Mouse (Mus musculus): ENCODE data around the gene Igsf11. TPM values are rescaled to one million over a fixed set of nuclear protein-coding genes. Genes with fewer than 3 reads are reported as not detected.

Igsf11 gene
- polyA plus RNA-seq, 1 experiment from 2014 or later = 2.8 TPM

DNA sequence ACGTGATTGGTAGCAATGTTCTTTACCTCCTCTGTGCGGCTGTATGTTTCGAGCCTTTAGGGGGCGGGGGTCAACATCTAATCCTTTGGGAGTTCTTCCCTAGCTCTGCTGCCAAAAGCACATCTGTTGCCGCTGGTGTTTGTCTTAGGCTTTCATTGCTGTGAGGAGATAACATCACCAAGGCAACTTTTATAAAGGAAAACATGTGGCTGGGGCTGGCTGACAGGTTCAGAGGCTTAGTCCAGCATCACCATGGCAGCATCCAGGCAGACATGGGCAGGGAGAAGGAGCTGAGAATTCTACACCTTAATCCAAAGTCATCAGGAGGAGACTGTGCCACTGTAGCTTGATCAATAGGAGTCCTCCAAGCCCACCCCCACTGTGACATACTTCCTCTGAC lies 173.1 kb downstream of the Igsf11 start:
- H3K9me3 ChIP-seq (ENCODE audit: control insufficient read depth, low read length) = no peaks in the 10 kb centered on the region
- H3K27me3 ChIP-seq (replicated peaks; ENCODE audit: control insufficient read depth, insufficient read depth, low read length) = 0 out of 2 replicates have a peak, but pooled peaks cover 3% of the 10 kb centered on the region
- no peaks in the 10 kb centered on the region for H3K36me3 ChIP-seq (ENCODE audit: control insufficient read depth, insufficient read depth)
- H3K4me3 ChIP-seq (replicated peaks; ENCODE audit: low read length) = no peak overlapping the region
- ATAC-seq = no peak
- H3K4me2 ChIP-seq (ENCODE audit: low read length) = no peak overlapping the region
- H3K4me1 ChIP-seq (replicated peaks; ENCODE audit: control insufficient read depth, insufficient read depth, low read length) = no peaks in the 10 kb centered on the region
- H3K9ac ChIP-seq (replicated peaks; ENCODE audit: low read depth, low read length) = no peak overlapping the region
- H3K27ac ChIP-seq (ENCODE audit: low read length) = no peak overlapping the region
- 72% methylated on average over 5 of the region's 5 CpGs for WGBS

DNA sequence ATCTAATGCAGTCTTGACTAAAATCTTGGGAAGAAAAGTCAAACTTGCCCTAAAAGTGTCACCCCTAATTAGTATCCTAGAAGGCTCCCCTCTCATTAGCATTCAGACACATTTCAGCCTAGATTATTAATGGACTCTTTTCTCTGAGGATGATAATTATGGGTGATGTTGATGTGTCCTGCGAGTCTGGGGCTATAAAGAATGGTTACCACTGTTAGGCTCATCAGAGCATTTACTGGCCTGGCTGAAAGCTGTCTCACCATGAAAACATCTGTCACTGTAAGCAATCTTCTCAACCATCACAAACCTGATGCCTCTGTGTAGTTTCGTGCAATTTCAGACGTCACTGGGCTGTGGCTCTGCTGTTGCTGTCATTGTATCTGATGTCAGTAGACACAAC lies 179.0 kb downstream of the Igsf11 start:
- H3K27me3 ChIP-seq (replicated peaks; ENCODE audit: control insufficient read depth, insufficient read depth, low read length) = no peaks in the 10 kb centered on the region
- no peaks in the 10 kb centered on the region for H3K36me3 ChIP-seq (ENCODE audit: control insufficient read depth, insufficient read depth)
- WGBS = 38% methylated on average over 3 of the region's 3 CpGs
- no peak overlapping the region for H3K9ac ChIP-seq (replicated peaks; ENCODE audit: low read depth, low read length)
- no peaks in the 10 kb centered on the region for H3K4me1 ChIP-seq (replicated peaks; ENCODE audit: control insufficient read depth, insufficient read depth, low read length)
- H3K4me2 ChIP-seq (ENCODE audit: low read length) = no peak overlapping the region
- H3K4me3 ChIP-seq (replicated peaks; ENCODE audit: low read length) = no peak overlapping the region
- H3K9me3 ChIP-seq (ENCODE audit: control insufficient read depth, low read length) = no peaks in the 10 kb centered on the region
- ATAC-seq = no peak
- no peak overlapping the region for H3K27ac ChIP-seq (ENCODE audit: low read length)

Other genes starting within 250 kb of the Igsf11 start
- gene Arhgap31, start 179.4 kb upstream of the Igsf11 start, polyA plus RNA-seq (2015; fragmentation: Nextera tagmentation; extraction: Ambion mirVana) = 3.8 and 4.5 TPM in 2 replicates
- 25.8 and 32.2 TPM in 2 replicates for gene B4galt4, start 150.4 kb upstream of the Igsf11 start, polyA plus RNA-seq (2015; fragmentation: Nextera tagmentation; extraction: Ambion mirVana)
- gene Upk1b, start 92.3 kb upstream of the Igsf11 start, polyA plus RNA-seq (2015; fragmentation: Nextera tagmentation; extraction: Ambion mirVana) = 0.18 and 0.34 TPM in 2 replicates
- not detected in 2 replicates for gene 4930435E12Rik, start 63.9 kb upstream of the Igsf11 start, polyA plus RNA-seq (2015; fragmentation: Nextera tagmentation; extraction: Ambion mirVana)

Measured in forebrain, embryonic 16.5 days (tissue).